Mouse (Mus musculus): ENCODE results near the gene Enpp4. TPM values are rescaled to one million over a fixed set of nuclear protein-coding genes. Genes with fewer than 3 reads are reported as not detected.

The Enpp4 gene
- 1.9 and 2.8 TPM in 2 replicates for polyA plus RNA-seq (2012; ENCODE audit: insufficient read depth, insufficient read length, missing spikeins)

- H3K27ac ChIP-seq (ENCODE audit: insufficient read depth, low read depth, low read length), result no peak within 1 kb of the TSS
- H3K4me1 ChIP-seq (ENCODE audit: control insufficient read depth, insufficient read depth, low read length), result peaks cover 16% of the 10 kb centered on the region
- peak within 1 kb of the TSS; percentile 73 for H3K4me3 ChIP-seq (ENCODE audit: insufficient read depth, low read length)
- TF ChIP-seq POLR2A (IDR thresholded peaks at IDR 0.05; ENCODE audit: borderline replicate concordance, low read depth, low read length) (no peak), CTCF (IDR thresholded peaks at IDR 0.05; ENCODE audit: low read depth, low read length) (no peak)
Observed at GRCm38 (mm10) chr17:44105287-44106138, at the start of gene Enpp4. Enpp4 (minus strand) TSS chr17:44105809.

DNA sequence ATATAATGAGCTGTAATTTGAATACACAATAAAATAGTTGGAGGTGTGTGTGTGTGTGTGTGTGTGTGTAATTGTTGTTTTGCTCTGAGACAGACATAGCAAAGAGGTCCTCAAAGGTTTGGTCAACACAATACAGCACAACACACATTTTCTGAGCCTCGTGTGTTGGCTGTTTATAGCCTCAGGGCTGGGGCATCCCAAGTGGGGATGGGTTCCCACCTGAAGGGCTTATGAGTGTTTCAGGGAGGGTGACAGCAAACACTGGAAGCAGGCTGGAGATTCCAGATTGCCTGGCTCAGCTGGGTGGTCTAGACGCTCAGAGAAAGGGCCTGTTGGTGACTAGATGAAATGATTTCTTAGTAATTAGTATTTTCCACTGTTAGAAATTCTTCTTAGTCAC lies 49.6 kb upstream of the Enpp4 start:
- TF ChIP-seq CTCF (IDR thresholded peaks at IDR 0.05; ENCODE audit: low read depth, low read length) (no peak), POLR2A (IDR thresholded peaks at IDR 0.05; ENCODE audit: borderline replicate concordance, low read depth, low read length) (no peak)
- H3K27ac ChIP-seq (ENCODE audit: insufficient read depth, low read depth, low read length), result no peak overlapping the region
- no peaks in the 10 kb centered on the region for H3K4me1 ChIP-seq (ENCODE audit: control insufficient read depth, insufficient read depth, low read length)
- H3K4me3 ChIP-seq (ENCODE audit: insufficient read depth, low read length), result no peak overlapping the region

- TF ChIP-seq POLR2A (IDR thresholded peaks at IDR 0.05; ENCODE audit: borderline replicate concordance, low read depth, low read length) (no peak), CTCF (IDR thresholded peaks at IDR 0.05; ENCODE audit: low read depth, low read length) (no peak)
- no peaks in the 10 kb centered on the region for H3K4me1 ChIP-seq (ENCODE audit: control insufficient read depth, insufficient read depth, low read length)
- no peak overlapping the region for H3K27ac ChIP-seq (ENCODE audit: insufficient read depth, low read depth, low read length)
- H3K4me3 ChIP-seq (ENCODE audit: insufficient read depth, low read length), result no peak overlapping the region
Observed at GRCm38 (mm10) chr17:44153871-44154270, 48.3 kb upstream of the Enpp4 start.

- Histone ChIP-seq H3K27ac (ENCODE audit: insufficient read depth, low read depth, low read length) (no peak overlapping the region), H3K4me3 (ENCODE audit: insufficient read depth, low read length) (no peak overlapping the region)
- TF ChIP-seq CTCF (IDR thresholded peaks at IDR 0.05; ENCODE audit: low read depth, low read length) (no peak), POLR2A (IDR thresholded peaks at IDR 0.05; ENCODE audit: borderline replicate concordance, low read depth, low read length) (no peak)
Observed at GRCm38 (mm10) chr17:44151889-44152288, 46.3 kb upstream of the Enpp4 start.

DNA sequence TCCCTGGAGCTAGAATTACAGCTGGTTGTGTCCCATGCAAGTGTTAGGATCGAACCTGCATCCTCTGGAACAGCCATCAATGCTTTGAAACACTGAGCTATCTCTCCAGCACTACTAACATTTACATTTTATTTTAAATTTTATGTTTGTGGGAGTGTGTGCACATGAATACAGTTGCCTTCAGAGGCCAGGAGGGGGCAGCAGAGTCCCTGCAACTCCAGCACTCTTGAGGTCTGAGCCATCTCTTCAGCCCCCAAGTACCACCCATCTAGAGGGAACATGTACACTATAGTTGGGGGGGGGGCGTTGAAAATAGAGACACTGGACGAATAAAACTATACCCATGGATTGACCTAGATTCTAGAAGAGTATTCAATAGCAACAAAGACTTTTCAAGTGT lies 45.5 kb upstream of the Enpp4 start:
- TF ChIP-seq CTCF (IDR thresholded peaks at IDR 0.05; ENCODE audit: low read depth, low read length) (peak; percentile 85), POLR2A (IDR thresholded peaks at IDR 0.05; ENCODE audit: borderline replicate concordance, low read depth, low read length) (no peak)

More at GRCm38 (mm10) chr17:44151889-44152288, 46.3 kb upstream of the Enpp4 start:
- no peaks in the 10 kb centered on the region for H3K4me1 ChIP-seq (ENCODE audit: control insufficient read depth, insufficient read depth, low read length)

DNA sequence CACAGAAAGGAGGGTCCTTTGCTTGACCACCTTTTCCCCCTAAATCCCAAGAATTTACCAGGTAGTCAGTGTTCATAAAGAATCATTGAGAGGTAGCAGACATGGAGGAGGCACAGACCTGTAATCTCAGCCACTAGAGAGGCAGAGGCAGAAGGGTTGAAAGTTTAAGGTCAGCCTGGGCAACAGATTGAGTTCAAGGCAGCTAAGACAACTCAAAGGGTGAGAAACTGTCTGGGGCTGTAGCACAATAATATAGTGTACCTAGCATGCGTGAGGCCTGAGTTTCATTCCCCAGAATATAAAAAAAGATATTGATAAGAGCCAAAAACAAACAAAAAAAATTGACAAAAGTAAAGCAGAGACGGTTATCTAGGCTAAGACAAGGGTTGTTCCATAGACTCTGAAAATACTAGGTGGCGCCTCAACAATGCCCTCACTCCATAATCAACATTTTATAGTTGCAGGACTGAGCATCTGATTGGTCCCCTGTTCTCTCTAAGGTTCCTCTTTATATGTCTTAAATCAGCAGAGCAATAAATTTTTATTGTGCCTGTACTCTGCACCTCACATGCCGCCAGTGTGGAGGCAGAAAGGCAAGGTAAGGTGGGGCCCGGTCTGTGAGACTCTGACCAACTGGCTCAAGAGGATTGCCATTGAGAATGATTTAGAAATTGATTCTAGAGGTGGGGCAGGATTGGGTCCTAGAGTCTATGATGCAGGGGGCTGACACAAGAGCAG lies 42.7 kb upstream of the Enpp4 start:
- Histone ChIP-seq H3K4me1 (ENCODE audit: control insufficient read depth, insufficient read depth, low read length) (no peaks in the 10 kb centered on the region), H3K4me3 (ENCODE audit: insufficient read depth, low read length) (no peak overlapping the region), H3K27ac (ENCODE audit: insufficient read depth, low read depth, low read length) (no peak overlapping the region)
- no peak for TF ChIP-seq POLR2A (IDR thresholded peaks at IDR 0.05; ENCODE audit: borderline replicate concordance, low read depth, low read length)
- TF ChIP-seq CTCF (IDR thresholded peaks at IDR 0.05; ENCODE audit: low read depth, low read length), result no peak

More for the DNA sequence above, 45.5 kb upstream of the Enpp4 start:
- Histone ChIP-seq H3K27ac (ENCODE audit: insufficient read depth, low read depth, low read length) (no peak overlapping the region), H3K4me3 (ENCODE audit: insufficient read depth, low read length) (no peak overlapping the region), H3K4me1 (ENCODE audit: control insufficient read depth, insufficient read depth, low read length) (no peaks in the 10 kb centered on the region)

DNA sequence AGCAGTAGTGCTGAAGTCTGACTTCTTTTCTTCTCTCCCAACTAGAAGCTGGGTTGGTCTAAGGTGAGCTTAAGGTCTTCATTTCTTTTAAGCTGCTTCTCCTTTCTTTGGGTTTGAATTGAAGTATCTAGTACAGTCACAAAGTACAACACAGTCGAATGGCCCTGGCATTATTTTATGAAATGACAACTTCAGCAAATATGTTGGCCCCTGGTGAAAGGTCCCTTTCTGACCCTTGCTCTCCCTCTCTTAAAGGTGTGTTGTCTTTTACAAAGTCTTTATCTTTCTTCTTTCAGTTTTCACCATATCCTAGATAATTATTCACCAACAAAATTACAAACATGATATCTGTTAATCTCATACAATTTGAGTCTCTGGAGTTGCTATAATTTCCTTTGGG lies 40.2 kb upstream of the Enpp4 start:
- TF ChIP-seq CTCF (IDR thresholded peaks at IDR 0.05; ENCODE audit: low read depth, low read length) (no peak), POLR2A (IDR thresholded peaks at IDR 0.05; ENCODE audit: borderline replicate concordance, low read depth, low read length) (no peak)
- no peak overlapping the region for H3K27ac ChIP-seq (ENCODE audit: insufficient read depth, low read depth, low read length)
- H3K4me1 ChIP-seq (ENCODE audit: control insufficient read depth, insufficient read depth, low read length), result no peaks in the 10 kb centered on the region
- no peak overlapping the region for H3K4me3 ChIP-seq (ENCODE audit: insufficient read depth, low read length)

- TF ChIP-seq CTCF (IDR thresholded peaks at IDR 0.05; ENCODE audit: low read depth, low read length) (no peak), POLR2A (IDR thresholded peaks at IDR 0.05; ENCODE audit: borderline replicate concordance, low read depth, low read length) (no peak)
- no peak overlapping the region for H3K4me3 ChIP-seq (ENCODE audit: insufficient read depth, low read length)
Observed at GRCm38 (mm10) chr17:44136863-44137640, 31.4 kb upstream of the Enpp4 start.

DNA sequence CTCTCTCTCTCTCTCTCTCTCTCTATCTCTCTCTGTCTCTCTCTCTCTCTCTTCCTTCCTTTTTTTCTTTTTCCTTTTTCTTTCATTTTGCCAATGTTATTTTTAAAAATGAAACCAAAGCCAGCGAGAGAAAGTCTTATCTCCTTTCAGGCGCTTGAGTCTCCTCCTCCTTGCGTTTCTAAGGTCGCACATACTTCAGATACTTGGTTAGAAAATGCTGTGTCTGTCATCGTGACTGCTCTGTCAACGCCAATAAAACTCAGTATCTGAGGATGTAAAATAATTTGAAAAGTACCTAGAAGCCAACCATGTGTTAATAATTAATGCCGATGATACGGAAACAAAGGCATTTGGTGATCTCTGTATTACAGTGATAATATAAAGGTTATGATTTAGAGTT lies 30.4 kb upstream of the Enpp4 start:
- Histone ChIP-seq H3K27ac (ENCODE audit: insufficient read depth, low read depth, low read length) (no peak overlapping the region), H3K4me3 (ENCODE audit: insufficient read depth, low read length) (no peak overlapping the region), H3K4me1 (ENCODE audit: control insufficient read depth, insufficient read depth, low read length) (no peaks in the 10 kb centered on the region)
- TF ChIP-seq CTCF (IDR thresholded peaks at IDR 0.05; ENCODE audit: low read depth, low read length), result no peak
- no peak for TF ChIP-seq POLR2A (IDR thresholded peaks at IDR 0.05; ENCODE audit: borderline replicate concordance, low read depth, low read length)

More at GRCm38 (mm10) chr17:44136863-44137640, 31.4 kb upstream of the Enpp4 start:
- no peaks in the 10 kb centered on the region for H3K4me1 ChIP-seq (ENCODE audit: control insufficient read depth, insufficient read depth, low read length)
- H3K27ac ChIP-seq (ENCODE audit: insufficient read depth, low read depth, low read length), result no peak overlapping the region
